Mouse (Mus musculus): ENCODE data around the gene Hspb6.

GRCm38 (mm10) chr7:30598786-30599185, 46.8 kb downstream of the Hspb6 start, which contains the start of gene Zbtb32:
- TF ChIP-seq CTCF (IDR thresholded peaks at IDR 0.05) (no peak), EP300 (IDR thresholded peaks at IDR 0.05) (no peak)

Data from lung, postnatal 0 days (tissue).